Mouse (Mus musculus): ENCODE data around the gene Ttll11. TPM values are rescaled to one million over a fixed set of nuclear protein-coding genes. Genes with fewer than 3 reads are reported as not detected.

Gene Ttll11
- polyA plus RNA-seq, 1 experiment from 2014 or later = 3.8 TPM

DNA sequence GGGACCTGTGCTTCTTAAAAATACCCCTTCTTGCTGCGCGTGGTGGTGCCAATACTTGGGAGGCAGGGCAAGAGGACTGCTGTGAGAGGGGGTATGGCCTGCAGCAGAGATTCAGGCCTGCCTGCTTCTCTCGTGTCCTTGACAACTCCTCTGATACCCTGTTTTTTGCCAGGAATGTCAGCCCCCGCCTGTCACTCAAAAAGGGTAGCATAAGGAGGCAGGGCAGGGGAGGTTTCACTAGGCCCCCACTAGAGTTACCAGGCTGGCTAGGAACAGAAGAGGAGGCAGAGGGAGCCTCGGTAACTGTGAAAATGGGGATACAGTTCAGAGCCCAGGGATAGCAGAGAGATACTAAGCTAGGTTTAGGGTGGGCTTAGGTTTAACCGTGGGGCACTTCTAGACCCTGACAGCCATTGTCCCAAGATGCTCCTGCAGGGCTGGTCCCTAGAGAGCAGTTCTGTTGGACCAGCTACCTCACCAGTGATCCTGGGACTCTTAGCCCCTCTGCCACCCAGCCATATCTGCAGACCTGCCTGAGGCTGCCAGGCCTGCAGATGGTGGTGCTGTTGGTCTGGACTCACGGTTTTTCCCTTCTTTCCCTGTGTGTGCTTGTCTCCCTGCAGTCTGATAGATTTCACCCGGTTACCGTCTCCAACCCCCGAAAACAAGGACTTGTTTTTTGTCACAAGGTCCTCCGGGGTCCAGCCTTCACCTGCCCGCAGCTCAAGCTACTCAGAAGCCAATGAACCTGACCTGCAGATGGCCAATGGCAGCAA, 260.3 kb downstream of the Ttll11 start:
- no peaks in the 10 kb centered on the region for H3K9me3 ChIP-seq
- 94% methylated on average over 12 of the region's 12 CpGs for WGBS
- peaks cover 5% of the 10 kb centered on the region for H3K4me1 ChIP-seq
- no peak for ATAC-seq (ENCODE audit: low FRiP score)
- H3K27me3 ChIP-seq = no peaks in the 10 kb centered on the region
- no peak overlapping the region for H3K4me2 ChIP-seq
- no peak overlapping the region for H3K9ac ChIP-seq
- H3K4me3 ChIP-seq (replicated peaks) = no peak overlapping the region
- H3K36me3 ChIP-seq (replicated peaks) = peaks cover 94% of the 10 kb centered on the region
- no peak overlapping the region for H3K27ac ChIP-seq

DNA sequence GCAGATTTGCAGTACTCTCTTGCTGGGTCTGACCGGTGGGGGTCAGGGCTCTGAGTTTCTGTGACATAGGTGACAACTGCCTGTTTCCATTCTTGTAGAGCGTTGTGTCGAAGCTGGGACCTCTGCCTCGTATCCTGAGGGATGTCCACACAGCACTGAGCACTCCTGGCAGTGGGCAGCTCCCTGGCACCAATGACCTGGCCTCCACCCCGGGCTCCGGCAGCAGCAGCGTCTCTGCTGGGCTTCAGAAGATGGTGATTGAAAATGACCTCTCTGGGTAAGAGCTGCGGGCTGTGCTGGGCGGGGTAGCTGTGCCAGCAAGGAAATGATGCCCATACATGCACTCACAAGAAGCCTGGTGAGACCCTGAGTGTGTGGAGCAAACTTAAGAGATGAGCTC, 261.1 kb downstream of the Ttll11 start:
- H3K4me2 ChIP-seq = no peak overlapping the region
- no peaks in the 10 kb centered on the region for H3K9me3 ChIP-seq
- no peak overlapping the region for H3K4me3 ChIP-seq (replicated peaks)
- peaks cover 8% of the 10 kb centered on the region for H3K4me1 ChIP-seq
- ATAC-seq (ENCODE audit: low FRiP score) = no peak
- no peak overlapping the region for H3K9ac ChIP-seq
- 97% methylated on average over 9 of the region's 9 CpGs for WGBS
- no peak overlapping the region; the same call in 1 of the 2 replicates for H3K27ac ChIP-seq
- H3K36me3 ChIP-seq (replicated peaks) = peaks cover 99% of the 10 kb centered on the region
- H3K27me3 ChIP-seq = no peaks in the 10 kb centered on the region

DNA sequence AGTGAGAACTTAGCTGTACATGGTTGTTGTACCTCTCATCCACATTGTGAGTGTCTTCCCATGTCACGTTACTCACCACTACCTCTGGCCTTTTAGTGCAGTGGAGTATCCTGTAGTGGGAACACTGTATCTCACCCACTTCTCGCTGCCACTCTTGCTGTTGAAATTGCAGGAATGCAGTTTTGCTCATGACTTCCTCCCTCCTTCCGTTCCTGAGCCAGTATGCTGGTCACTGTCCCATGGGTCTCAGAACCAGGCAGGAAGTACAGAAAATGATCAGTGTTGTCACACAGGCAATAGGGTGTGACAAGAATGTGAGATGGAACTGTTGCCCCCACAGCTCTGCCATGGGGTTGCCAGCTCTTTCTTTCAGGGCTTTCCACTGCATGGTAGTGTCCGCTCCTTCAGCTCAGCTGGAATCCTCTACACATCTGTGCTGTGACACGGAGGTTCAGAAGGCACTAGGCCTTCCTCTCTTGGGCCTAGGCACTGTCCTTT, 261.7 kb downstream of the Ttll11 start:
- H3K9ac ChIP-seq = no peak overlapping the region
- no peaks in the 10 kb centered on the region for H3K27me3 ChIP-seq
- H3K9me3 ChIP-seq = no peaks in the 10 kb centered on the region
- peaks cover 8% of the 10 kb centered on the region for H3K4me1 ChIP-seq
- 95% methylated on average over 5 of the region's 5 CpGs for WGBS
- ATAC-seq (ENCODE audit: low FRiP score) = no peak
- no peak overlapping the region for H3K4me2 ChIP-seq
- H3K27ac ChIP-seq = no peak overlapping the region
- H3K4me3 ChIP-seq (replicated peaks) = no peak overlapping the region
- peaks cover 99% of the 10 kb centered on the region for H3K36me3 ChIP-seq (replicated peaks)

DNA sequence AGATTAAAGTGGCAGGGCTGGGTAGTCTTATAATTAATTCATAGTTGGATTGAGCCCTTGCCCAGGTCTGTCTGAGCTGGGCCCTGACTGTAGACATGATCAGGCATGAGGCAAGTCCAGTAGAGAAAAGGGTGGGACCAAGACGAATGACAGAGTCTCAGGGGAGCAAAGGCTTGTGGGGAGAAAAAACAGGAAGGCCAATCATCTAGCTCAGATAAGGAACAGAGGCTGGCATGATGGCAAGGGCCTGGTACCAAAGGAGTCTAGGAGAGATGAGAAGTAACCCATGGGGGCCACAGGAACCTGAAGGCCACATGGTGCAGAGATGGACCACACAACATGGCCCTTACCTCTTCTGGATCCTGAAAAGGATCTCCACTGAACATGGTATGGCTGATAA, 263.5 kb downstream of the Ttll11 start:
- Histone ChIP-seq H3K9me3 (no peaks in the 10 kb centered on the region), H3K4me3 (replicated peaks) (no peak overlapping the region), H3K27me3 (no peaks in the 10 kb centered on the region), H3K9ac (no peak overlapping the region), H3K27ac (no peak overlapping the region), H3K36me3 (replicated peaks) (peaks cover 96% of the 10 kb centered on the region), H3K4me2 (no peak overlapping the region), H3K4me1 (peaks cover 8% of the 10 kb centered on the region)
- ATAC-seq (ENCODE audit: low FRiP score) = no peak
- WGBS = 97% methylated on average over 1 of the region's 1 CpGs

DNA sequence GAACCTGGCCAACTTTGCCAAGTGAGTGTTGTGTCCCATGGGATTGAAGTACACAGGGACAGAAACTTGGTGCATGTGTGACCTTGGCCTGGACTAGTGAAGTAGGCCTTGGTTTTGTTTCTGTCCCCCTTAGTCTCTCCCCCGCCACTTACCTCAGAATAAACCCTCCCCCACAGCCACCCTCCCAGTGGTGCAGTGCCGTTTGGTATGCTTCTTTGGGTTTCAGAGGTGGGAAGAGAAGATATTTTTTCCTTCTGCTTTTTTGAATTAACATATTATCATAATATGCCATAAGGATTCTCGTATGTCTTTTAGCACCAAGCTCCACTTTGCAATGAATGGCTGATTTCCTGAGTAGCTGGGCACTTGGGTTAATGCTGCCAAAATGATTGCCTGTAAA, 264.2 kb downstream of the Ttll11 start:
- H3K4me2 ChIP-seq = no peak overlapping the region
- H3K4me3 ChIP-seq (replicated peaks) = no peak overlapping the region
- no peaks in the 10 kb centered on the region for H3K9me3 ChIP-seq
- no peak overlapping the region for H3K27ac ChIP-seq
- no peak overlapping the region for H3K9ac ChIP-seq
- 86% methylated on average over 3 of the region's 3 CpGs for WGBS
- H3K36me3 ChIP-seq (replicated peaks) = peaks cover 96% of the 10 kb centered on the region
- no peaks in the 10 kb centered on the region for H3K27me3 ChIP-seq
- H3K4me1 ChIP-seq = peaks cover 8% of the 10 kb centered on the region
- no peak for ATAC-seq (ENCODE audit: low FRiP score)

DNA sequence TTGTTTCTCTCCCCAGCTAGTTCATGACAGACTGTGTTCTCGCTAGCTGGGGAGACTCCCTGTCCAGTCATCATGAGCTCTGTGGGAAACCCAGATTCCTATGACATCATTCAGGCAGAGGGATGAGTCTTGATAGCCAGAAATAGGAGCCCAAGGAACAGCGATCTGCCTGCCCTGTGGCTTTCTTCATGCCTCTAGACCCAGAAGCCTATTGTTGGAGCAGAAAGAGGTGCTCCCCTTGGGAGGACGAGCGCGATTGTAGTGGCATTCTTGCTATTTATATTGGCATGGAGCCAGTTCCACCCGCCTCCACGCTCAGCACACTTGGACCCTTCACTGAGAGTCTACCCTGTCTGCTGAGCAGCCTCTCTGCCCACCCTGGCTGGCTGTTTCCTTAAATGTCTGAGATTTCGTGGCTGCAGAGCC, 265.0 kb downstream of the Ttll11 start:
- H3K9me3 ChIP-seq = no peaks in the 10 kb centered on the region
- 65% methylated on average over 8 of the region's 8 CpGs for WGBS
- H3K36me3 ChIP-seq (replicated peaks) = peaks cover 96% of the 10 kb centered on the region
- no peak overlapping the region for H3K9ac ChIP-seq
- no peaks in the 10 kb centered on the region for H3K27me3 ChIP-seq
- ATAC-seq (ENCODE audit: low FRiP score) = no peak; the same call in 1 of the 2 replicates
- peaks cover 8% of the 10 kb centered on the region for H3K4me1 ChIP-seq
- no peak overlapping the region for H3K4me3 ChIP-seq (replicated peaks)
- H3K4me2 ChIP-seq = no peak overlapping the region
- no peak overlapping the region for H3K27ac ChIP-seq

DNA sequence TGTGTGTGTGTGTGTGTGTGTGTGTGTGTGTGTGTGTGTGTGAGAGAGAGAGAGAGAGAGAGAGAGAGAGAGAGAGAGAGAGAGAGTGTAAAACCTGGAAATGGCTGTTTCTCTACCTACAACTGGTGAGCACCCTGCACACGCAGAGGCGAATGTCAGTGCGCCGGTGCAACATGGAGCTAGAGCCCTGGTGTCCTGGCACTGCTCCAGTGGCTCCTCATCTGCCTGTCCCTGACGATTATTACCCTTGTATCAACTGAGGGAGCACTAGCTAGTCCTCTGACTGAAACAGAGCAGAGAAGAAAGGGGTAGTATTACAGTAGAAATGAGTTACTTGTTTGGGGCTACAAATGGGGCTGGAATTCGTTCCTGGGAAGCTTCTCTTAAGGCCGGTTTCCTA, 266.3 kb downstream of the Ttll11 start:
- no peak for ATAC-seq (ENCODE audit: low FRiP score)
- no peak overlapping the region for H3K4me3 ChIP-seq (replicated peaks)
- 88% methylated on average over 7 of the region's 7 CpGs for WGBS

DNA sequence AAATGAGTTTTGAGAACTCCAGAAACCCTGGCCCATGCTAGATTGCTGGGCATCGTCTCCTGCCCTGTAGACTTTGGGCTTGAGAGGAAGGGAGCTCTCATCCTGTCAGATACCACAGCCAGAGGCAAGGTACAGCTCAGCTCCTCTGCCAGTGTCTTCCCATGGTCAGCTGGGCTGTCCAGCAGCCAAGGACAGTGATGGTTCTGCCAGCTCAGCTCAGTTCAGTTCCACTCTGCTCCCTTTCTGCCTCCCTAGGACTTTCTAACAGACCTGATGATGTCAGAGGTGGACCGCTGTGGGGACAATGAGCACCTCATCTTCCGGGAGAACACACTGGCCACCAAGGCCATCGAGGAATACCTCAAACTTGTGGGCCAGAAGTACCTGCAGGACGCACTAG, 267.1 kb downstream of the Ttll11 start:
- H3K36me3 ChIP-seq (replicated peaks) = peaks cover 91% of the 10 kb centered on the region
- peaks cover 8% of the 10 kb centered on the region for H3K4me1 ChIP-seq
- no peak overlapping the region for H3K4me3 ChIP-seq (replicated peaks)
- H3K27ac ChIP-seq = no peak overlapping the region
- WGBS = 97% methylated on average over 5 of the region's 5 CpGs
- no peaks in the 10 kb centered on the region for H3K9me3 ChIP-seq
- no peak for ATAC-seq (ENCODE audit: low FRiP score)
- no peak overlapping the region for H3K9ac ChIP-seq
- H3K27me3 ChIP-seq = no peaks in the 10 kb centered on the region
- H3K4me2 ChIP-seq = no peak overlapping the region

More for the DNA sequence above, 266.3 kb downstream of the Ttll11 start:
- no peak overlapping the region for H3K27ac ChIP-seq
- no peak overlapping the region for H3K9ac ChIP-seq
- H3K4me1 ChIP-seq = peaks cover 8% of the 10 kb centered on the region
- H3K9me3 ChIP-seq = no peaks in the 10 kb centered on the region
- H3K4me2 ChIP-seq = no peak overlapping the region
- peaks cover 96% of the 10 kb centered on the region for H3K36me3 ChIP-seq (replicated peaks)
- no peaks in the 10 kb centered on the region for H3K27me3 ChIP-seq

DNA sequence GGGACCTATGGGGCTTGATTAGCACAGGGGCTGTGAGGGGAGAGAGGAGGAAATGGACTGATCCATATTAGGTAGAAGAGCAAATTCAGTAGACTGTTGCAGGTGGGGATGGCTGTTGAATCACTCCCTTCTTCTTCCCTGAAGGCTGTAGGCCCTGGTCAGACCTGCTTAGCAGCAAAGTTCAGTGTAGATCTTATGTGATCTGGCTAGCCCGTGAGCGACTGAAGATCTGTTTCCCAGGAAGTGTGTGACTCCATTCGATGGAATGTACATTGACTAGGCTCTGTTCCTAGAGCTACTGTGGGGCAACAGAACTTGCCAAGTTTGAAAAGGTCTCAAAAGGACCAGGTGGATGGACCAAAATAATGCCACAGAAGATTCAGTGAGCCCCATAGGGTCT, 276.5 kb downstream of the Ttll11 start:
- Histone ChIP-seq H3K9me3 (no peaks in the 10 kb centered on the region), H3K27me3 (no peaks in the 10 kb centered on the region), H3K27ac (peak overlapping the region; percentile 67), H3K36me3 (replicated peaks) (peaks cover 11% of the 10 kb centered on the region; the same call in 1 of the 2 replicates), H3K4me2 (no peak overlapping the region), H3K9ac (no peak overlapping the region), H3K4me1 (peaks cover 34% of the 10 kb centered on the region), H3K4me3 (replicated peaks) (no peak overlapping the region)
- ATAC-seq (ENCODE audit: low FRiP score) = no peak
- WGBS = 94% methylated on average over 3 of the region's 3 CpGs

DNA sequence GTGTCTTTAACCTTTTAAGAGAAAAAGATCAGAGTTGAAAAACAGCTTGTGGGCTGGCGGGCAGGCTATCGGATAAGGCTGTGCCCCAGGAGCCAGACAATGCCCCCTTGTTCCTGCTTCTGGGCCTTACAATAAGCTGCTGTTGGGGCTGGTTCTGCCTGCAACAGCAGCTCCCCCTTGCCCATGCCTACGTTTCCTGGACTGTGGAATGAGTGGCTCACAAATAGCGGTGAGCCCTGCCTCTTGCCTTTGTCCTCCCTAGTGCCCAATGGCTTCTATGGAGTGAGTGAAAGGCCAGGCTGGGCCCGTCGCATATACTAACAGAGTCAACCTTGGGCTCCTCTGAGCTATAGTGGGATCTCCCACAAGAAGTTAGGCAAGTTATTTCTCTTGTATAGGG, 277.1 kb downstream of the Ttll11 start:
- Histone ChIP-seq H3K36me3 (replicated peaks) (peaks cover 7% of the 10 kb centered on the region; the same call in 1 of the 2 replicates), H3K27me3 (no peaks in the 10 kb centered on the region), H3K4me2 (no peak overlapping the region), H3K4me3 (replicated peaks) (no peak overlapping the region), H3K9me3 (no peaks in the 10 kb centered on the region), H3K27ac (peak overlapping the region; percentile 67), H3K9ac (no peak overlapping the region), H3K4me1 (peaks cover 34% of the 10 kb centered on the region)
- 0 out of 2 replicates have a peak, but pooled peaks have one; percentile 7 for ATAC-seq (ENCODE audit: low FRiP score)
- WGBS = 29% methylated on average over 6 of the region's 6 CpGs

DNA sequence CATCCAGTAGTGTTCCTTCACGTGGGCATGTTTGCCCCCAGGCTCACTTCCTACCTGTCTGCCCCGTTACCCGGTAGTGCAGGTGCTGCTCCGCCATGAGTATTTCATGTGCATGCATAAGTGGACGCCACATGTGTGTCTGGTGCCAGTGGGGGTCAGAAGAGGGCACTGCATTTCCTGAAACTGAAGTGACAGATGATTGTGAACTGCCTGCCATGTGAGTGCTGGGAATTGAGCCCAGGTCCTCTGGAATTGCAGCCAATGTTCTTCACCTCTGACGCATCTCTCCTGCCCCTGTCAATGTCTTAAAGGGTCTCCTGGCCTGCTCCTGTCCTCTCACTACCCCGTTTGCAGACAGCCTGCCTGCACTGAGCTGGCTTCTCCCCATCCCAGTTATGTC, 277.7 kb downstream of the Ttll11 start:
- no peak for ATAC-seq (ENCODE audit: low FRiP score)
- Histone ChIP-seq H3K4me1 (peaks cover 37% of the 10 kb centered on the region), H3K4me3 (replicated peaks) (no peak overlapping the region), H3K27me3 (no peaks in the 10 kb centered on the region), H3K4me2 (no peak overlapping the region), H3K9ac (no peak overlapping the region), H3K36me3 (replicated peaks) (peaks cover 5% of the 10 kb centered on the region; the same call in 1 of the 2 replicates), H3K9me3 (no peaks in the 10 kb centered on the region), H3K27ac (peak overlapping the region; percentile 67)
- WGBS = 87% methylated on average over 7 of the region's 7 CpGs
